Mouse (Mus musculus) limb, embryonic 11.5 days (tissue): ENCODE measurements at regions not wholly inside any gene's neighbourhood (a gene's known extent, or its start where the extent isn't known, plus 50 kb on each side); places are given as distances from the start of the nearest gene placed in this dataset.

Experiments used
- ATAC-seq: fragments of 200-750 bp; cut with Nextera tagmentation; 2 replicates; pipeline ENCODE4 v1.8.0; 2017; ENCODE audit warnings: low read depth; ENCODE audit not compliant: insufficient number of reproducible peaks, low FRiP score, low TSS enrichment
- DNase-seq: peaks from one replicate; pipeline ENCODE4 v3.0.0-alpha.2; 2015; ENCODE audit warnings: low spot score
- H3K27ac ChIP-seq: fragments of 300-500 bp; sonication (generic); replicated peaks from 2 replicates; pipeline ENCODE4 v1.5.1; 2014; ENCODE audit warnings: low read depth, mild to moderate bottlenecking, low read length
- H3K27me3 ChIP-seq: fragments of 300-500 bp; sonication (generic); 2 replicates; pipeline ENCODE4 v1.6.1; 2014; ENCODE audit warnings: mild to moderate bottlenecking, low read length, mixed read lengths; ENCODE audit not compliant: control insufficient read depth, insufficient read depth
- H3K36me3 ChIP-seq: fragments of 300-500 bp; sonication (generic); 2 replicates; pipeline ENCODE4 v1.6.1; 2014; ENCODE audit warnings: mild to moderate bottlenecking, low read length, moderate library complexity, mixed read lengths; ENCODE audit not compliant: control insufficient read depth, insufficient read depth
- H3K4me1 ChIP-seq: fragments of 300-500 bp; sonication (generic); 2 replicates; pipeline ENCODE4 v1.6.1; 2014; ENCODE audit warnings: low read length, mixed read lengths; ENCODE audit not compliant: control insufficient read depth, insufficient read depth
- H3K4me2 ChIP-seq: fragments of 300-500 bp; sonication (generic); 2 replicates; pipeline ENCODE4 v1.6.1; 2014; ENCODE audit warnings: low read depth, mild to moderate bottlenecking, moderate library complexity; ENCODE audit not compliant: severe bottlenecking
- H3K4me3 ChIP-seq: fragments of 300-500 bp; sonication (generic); 2 replicates; pipeline ENCODE4 v1.5.1; 2014; ENCODE audit warnings: low read depth, low read length
- H3K9ac ChIP-seq: fragments of 300-500 bp; sonication (generic); 2 replicates; pipeline ENCODE4 v1.6.1; 2014; ENCODE audit warnings: mild to moderate bottlenecking, low read length
- H3K9me3 ChIP-seq: fragments of 300-500 bp; sonication (generic); 2 replicates; pipeline ENCODE4 v1.6.1; 2016; ENCODE audit warnings: low read length; ENCODE audit not compliant: control insufficient read depth
- whole genome bisulfite sequencing: fragments of 180-500 bp; shearing (Covaris S2); extraction: QIAGEN DNeasy Blood & Tissue Kit; methylation state at CpG from one replicate; pipeline ENCODE4 v1.1.7; 2014; 5-methylcytosine and 5-hydroxymethylcytosine counted together

DNA sequence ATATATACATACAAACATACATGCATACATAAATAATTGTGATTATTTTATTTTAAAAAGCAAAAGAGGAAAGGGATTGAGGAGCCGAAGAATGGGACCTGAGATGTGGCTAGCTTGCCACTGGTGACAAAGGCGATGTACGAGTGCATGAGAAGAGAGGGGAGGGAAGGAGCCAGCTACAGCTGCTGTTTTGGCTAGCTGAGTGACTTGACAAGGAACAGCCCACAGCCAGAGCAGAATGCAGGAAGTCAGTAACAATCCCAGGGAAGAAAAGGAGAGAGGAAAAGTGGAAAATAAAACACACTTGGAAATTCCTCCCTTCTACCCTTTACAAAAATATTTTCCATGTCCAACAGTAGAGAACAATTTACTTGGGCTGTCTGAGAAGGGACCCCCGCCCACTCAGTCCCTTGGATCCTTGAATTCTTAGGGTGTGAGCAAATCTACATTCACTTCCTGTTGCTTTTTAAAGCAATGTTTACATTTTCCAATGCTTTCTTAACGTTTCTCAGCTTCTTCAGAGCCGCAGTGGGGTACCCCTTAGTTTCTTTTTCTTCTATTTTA, 345.9 kb downstream of the Sox4 start:
- Histone ChIP-seq H3K9me3 (no peaks in the 10 kb centered on the region), H3K27me3 (no peaks in the 10 kb centered on the region), H3K4me3 (no peak overlapping the region), H3K36me3 (no peaks in the 10 kb centered on the region), H3K27ac (no peak overlapping the region), H3K4me1 (no peaks in the 10 kb centered on the region), H3K4me2 (no peak overlapping the region), H3K9ac (no peak overlapping the region)
- WGBS, result 65% methylated on average over 6 of the region's 6 CpGs
- no peak for DNase-seq
- no peak for ATAC-seq

DNA sequence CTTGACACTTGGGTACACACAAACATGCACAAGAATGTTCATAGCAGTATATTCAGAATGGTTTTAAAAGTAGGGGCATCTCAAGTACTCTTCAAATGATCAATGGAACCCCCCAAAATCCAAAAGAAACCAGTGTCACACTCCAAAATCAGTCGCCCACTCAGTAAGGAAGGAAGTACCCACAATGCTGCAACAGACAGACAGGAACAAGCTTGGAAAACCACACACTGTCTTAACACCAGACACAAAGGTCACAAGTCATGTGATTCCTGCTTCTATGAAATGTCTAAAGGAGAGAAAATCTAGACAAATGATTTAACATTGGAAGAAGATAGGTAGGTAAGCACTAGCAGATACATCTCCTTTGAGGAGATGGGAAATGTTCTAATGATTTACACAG, 346.9 kb downstream of the Sox4 start:
- 93% methylated on average over 1 of the region's 1 CpGs for WGBS
- H3K9me3 ChIP-seq, result no peaks in the 10 kb centered on the region
- H3K4me1 ChIP-seq, result no peaks in the 10 kb centered on the region
- no peak overlapping the region for H3K4me2 ChIP-seq
- H3K9ac ChIP-seq, result no peak overlapping the region
- H3K27ac ChIP-seq, result no peak overlapping the region
- H3K4me3 ChIP-seq, result no peak overlapping the region
- DNase-seq (no peak), ATAC-seq (no peak)
- H3K27me3 ChIP-seq, result no peaks in the 10 kb centered on the region
- no peaks in the 10 kb centered on the region for H3K36me3 ChIP-seq

GRCm38 (mm10) chr13:28605833-28606232, 347.7 kb downstream of the Sox4 start:
- ATAC-seq, result no peak
- H3K4me1 ChIP-seq, result no peaks in the 10 kb centered on the region
- 86% methylated on average over 1 of the region's 1 CpGs for WGBS
- no peak for DNase-seq
- H3K36me3 ChIP-seq, result no peaks in the 10 kb centered on the region
- H3K9me3 ChIP-seq, result no peaks in the 10 kb centered on the region
- no peak overlapping the region for H3K4me3 ChIP-seq
- no peak overlapping the region for H3K9ac ChIP-seq
- H3K27ac ChIP-seq, result no peak overlapping the region
- no peak overlapping the region for H3K4me2 ChIP-seq
- H3K27me3 ChIP-seq, result no peaks in the 10 kb centered on the region

- Histone ChIP-seq H3K9ac (no peak overlapping the region), H3K4me1 (no peaks in the 10 kb centered on the region), H3K27ac (no peak overlapping the region), H3K27me3 (no peaks in the 10 kb centered on the region), H3K4me2 (no peak overlapping the region), H3K36me3 (no peaks in the 10 kb centered on the region), H3K4me3 (no peak overlapping the region), H3K9me3 (no peaks in the 10 kb centered on the region)
- DNase-seq, result no peak
- no peak for ATAC-seq
- WGBS, result 72% methylated on average over 6 of the region's 6 CpGs
Measured at GRCm38 (mm10) chr13:28604016-28604415, 346.7 kb downstream of the Gm11361 start.

DNA sequence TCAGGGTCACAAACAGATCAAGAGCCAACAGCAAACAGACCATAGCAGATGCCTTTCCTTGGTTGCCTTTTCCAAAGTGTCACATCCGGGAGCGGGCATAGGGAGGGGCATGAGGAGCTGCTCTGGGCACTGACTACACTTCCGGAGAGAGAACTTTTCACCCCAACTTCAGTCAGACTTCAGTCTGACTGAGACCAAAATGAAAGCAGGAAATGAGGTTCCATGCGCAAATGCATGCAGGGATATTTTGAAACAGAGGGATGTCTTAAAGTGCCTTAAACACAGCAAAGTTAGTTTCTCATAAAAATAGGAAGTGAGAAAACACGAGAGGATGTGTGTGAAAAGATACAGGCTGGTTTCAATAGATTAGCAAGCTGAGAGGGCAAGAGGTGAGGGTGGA, 343.5 kb downstream of the Gm11361 start:
- no peak overlapping the region for H3K4me3 ChIP-seq
- 69% methylated on average over 5 of the region's 5 CpGs for WGBS
- no peak for ATAC-seq
- H3K9me3 ChIP-seq, result no peaks in the 10 kb centered on the region
- H3K36me3 ChIP-seq, result no peaks in the 10 kb centered on the region
- H3K9ac ChIP-seq, result no peak overlapping the region
- no peak for DNase-seq
- no peaks in the 10 kb centered on the region for H3K4me1 ChIP-seq
- H3K27ac ChIP-seq, result no peak overlapping the region
- H3K27me3 ChIP-seq, result no peaks in the 10 kb centered on the region
- no peak overlapping the region for H3K4me2 ChIP-seq

GRCm38 (mm10) chr13:28596367-28596766, 339.0 kb downstream of the Gm11361 start:
- Histone ChIP-seq H3K4me2 (no peak overlapping the region), H3K27me3 (no peaks in the 10 kb centered on the region), H3K4me3 (no peak overlapping the region), H3K9me3 (peaks cover 4% of the 10 kb centered on the region; the same call in 1 of the 2 replicates), H3K36me3 (no peaks in the 10 kb centered on the region), H3K9ac (no peak overlapping the region), H3K27ac (no peak overlapping the region), H3K4me1 (no peaks in the 10 kb centered on the region)
- ATAC-seq (no peak), DNase-seq (no peak)
- WGBS, result 90% methylated on average over 2 of the region's 2 CpGs

DNA sequence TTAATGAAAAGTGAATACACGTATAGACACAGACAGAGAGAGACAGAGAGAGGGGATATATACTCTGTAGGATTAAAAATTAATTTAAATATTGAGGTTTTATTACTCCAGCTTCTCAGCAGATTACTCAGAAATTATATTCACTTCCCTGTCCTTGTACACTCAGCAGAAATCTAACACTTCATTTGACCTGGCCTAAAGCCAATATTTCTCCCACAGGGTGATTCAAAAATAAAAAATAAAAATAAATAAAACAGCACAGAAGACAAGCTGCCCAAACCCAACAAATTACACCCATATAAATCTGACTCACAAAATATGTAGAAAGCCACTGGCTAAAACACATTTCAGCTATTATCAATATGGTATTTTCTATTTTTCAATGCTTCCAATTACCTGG, 334.8 kb downstream of the Gm11361 start:
- H3K4me1 ChIP-seq, result no peaks in the 10 kb centered on the region
- H3K36me3 ChIP-seq, result no peaks in the 10 kb centered on the region
- H3K9me3 ChIP-seq, result peaks cover 4% of the 10 kb centered on the region; the same call in 1 of the 2 replicates
- ATAC-seq (no peak), DNase-seq (no peak)
- H3K27me3 ChIP-seq, result no peaks in the 10 kb centered on the region
- no peak overlapping the region for H3K4me3 ChIP-seq
- WGBS, result 95% methylated on average over 1 of the region's 1 CpGs
- no peak overlapping the region for H3K9ac ChIP-seq
- H3K27ac ChIP-seq, result no peak overlapping the region
- no peak overlapping the region for H3K4me2 ChIP-seq

GRCm38 (mm10) chr13:28587977-28588376, 330.6 kb downstream of the Gm11361 start:
- H3K27ac ChIP-seq, result no peak overlapping the region
- no peaks in the 10 kb centered on the region for H3K27me3 ChIP-seq
- no peaks in the 10 kb centered on the region for H3K36me3 ChIP-seq
- H3K9me3 ChIP-seq, result no peaks in the 10 kb centered on the region
- H3K4me1 ChIP-seq, result no peaks in the 10 kb centered on the region
- H3K9ac ChIP-seq, result no peak overlapping the region
- ATAC-seq, result no peak
- no peak overlapping the region for H3K4me2 ChIP-seq
- H3K4me3 ChIP-seq, result no peak overlapping the region
- 67% methylated on average over 5 of the region's 5 CpGs for WGBS
- DNase-seq, result no peak

DNA sequence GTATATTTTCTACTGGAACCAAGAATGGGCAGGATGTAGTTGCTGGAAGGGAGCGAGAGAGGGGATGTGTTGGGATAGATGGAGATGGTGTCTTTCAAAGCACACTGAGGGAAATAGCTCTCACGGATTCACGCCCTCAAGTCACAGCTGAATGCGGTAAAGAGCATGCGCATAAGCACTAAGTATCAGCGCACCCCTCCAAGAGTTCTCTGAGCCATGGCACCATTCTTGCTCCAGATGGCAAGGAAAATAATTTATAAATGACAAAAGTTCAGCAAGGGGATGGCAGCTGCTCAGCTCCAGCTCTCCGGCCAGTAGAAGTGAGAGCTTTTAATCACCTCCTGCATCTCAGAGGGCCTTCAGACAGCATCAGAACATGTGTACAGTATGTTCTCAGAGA, 329.4 kb downstream of the Gm11361 start:
- ATAC-seq, result no peak
- H3K27ac ChIP-seq, result no peak overlapping the region

More for the DNA sequence above, 329.4 kb downstream of the Gm11361 start:
- H3K9me3 ChIP-seq, result no peaks in the 10 kb centered on the region
- no peak for DNase-seq
- no peaks in the 10 kb centered on the region for H3K4me1 ChIP-seq
- H3K9ac ChIP-seq, result no peak overlapping the region
- no peak overlapping the region for H3K4me2 ChIP-seq
- H3K4me3 ChIP-seq, result no peak overlapping the region
- H3K36me3 ChIP-seq, result no peaks in the 10 kb centered on the region
- WGBS, result 79% methylated on average over 7 of the region's 7 CpGs
- H3K27me3 ChIP-seq, result no peaks in the 10 kb centered on the region
